Mouse (Mus musculus) left cerebral cortex, postnatal 4 days (tissue): ENCODE measurements around the gene Irf3. TPM values are rescaled to one million over a fixed set of nuclear protein-coding genes. Genes with fewer than 3 reads are reported as not detected.
A peak's percentile ranks its signal among the peaks of the same experiment; 100 is the strongest.

Source experiments
- DNase-seq: peaks from one replicate; pipeline ENCODE4 v3.0.0-alpha.2; 2022
- intact Hi-C: fragments of 180-260 bp; cut with DNase I; formaldehyde crosslinking; loops from one replicate; pipeline ENCODE4 v1.15.1; 2025
- total RNA-seq, 2 experiments: library from RNA; stranded (reverse); gene quantifications; 2 replicates each; pipeline ENCODE4 v1.2.3; 2021

Irf3 gene
- total RNA-seq, 2 experiments from 2014 or later: 34.8 to 37.9 TPM

GRCm38 (mm10) chr7:45027761-45028160 lies 30.3 kb downstream of the Irf3 start:
- intact Hi-C loops: no loop called here
- no peak for DNase-seq

- intact Hi-C loops: no loop called here
- DNase-seq: no peak
Measured at GRCm38 (mm10) chr7:45028351-45028750, 30.9 kb downstream of the Irf3 start.

GRCm38 (mm10) chr7:45029995-45030394 lies 32.5 kb downstream of the Irf3 start:
- no peak for DNase-seq
- intact Hi-C loops: no loop called here

- DNase-seq: no peak
- intact Hi-C loops: no loop called here
Measured at GRCm38 (mm10) chr7:45030857-45031256, 33.4 kb downstream of the Irf3 start.

GRCm38 (mm10) chr7:45033722-45034359 lies 36.4 kb downstream of the Irf3 start:
- DNase-seq: no peak
- intact Hi-C loops: no loop called here

GRCm38 (mm10) chr7:45035631-45036030 lies 38.2 kb downstream of the Irf3 start:
- intact Hi-C loops: no loop called here
- no peak for DNase-seq

GRCm38 (mm10) chr7:45036702-45037101 lies 39.3 kb downstream of the Irf3 start:
- DNase-seq: no peak
- intact Hi-C loops: no loop called here

- peak; percentile 56 for DNase-seq
- intact Hi-C loops: no loop called here
Measured at GRCm38 (mm10) chr7:45037720-45038361, 40.4 kb downstream of the Irf3 start.

- intact Hi-C loops: no loop called here
- no peak for DNase-seq
Measured at GRCm38 (mm10) chr7:45038411-45038810, 41.0 kb downstream of the Irf3 start.

GRCm38 (mm10) chr7:45040851-45041250 lies 43.4 kb downstream of the Irf3 start:
- intact Hi-C loops: no loop called here
- DNase-seq: no peak

- intact Hi-C loops: no loop called here
- no peak for DNase-seq
Measured at GRCm38 (mm10) chr7:45043307-45043706, 45.9 kb downstream of the Irf3 start.

GRCm38 (mm10) chr7:45045741-45046140 lies 48.3 kb downstream of the Irf3 start:
- intact Hi-C loops: no loop called here
- DNase-seq: no peak

- intact Hi-C loops: no loop called here
Measured at GRCm38 (mm10) chr7:45046853-45047350, 49.5 kb downstream of the Irf3 start.

GRCm38 (mm10) chr7:45047491-45047890 lies 50.0 kb downstream of the Irf3 start:
- intact Hi-C loops: no loop called here
- no peak for DNase-seq

More at GRCm38 (mm10) chr7:45046853-45047350, 49.5 kb downstream of the Irf3 start:
- no peak for DNase-seq

GRCm38 (mm10) chr7:45048001-45048890 lies 50.8 kb downstream of the Irf3 start:
- DNase-seq: no peak
- intact Hi-C loops: no loop called here

- DNase-seq: no peak
- intact Hi-C loops: no loop called here
Measured at GRCm38 (mm10) chr7:45048923-45049657, 51.6 kb downstream of the Irf3 start.

GRCm38 (mm10) chr7:45050945-45051600 lies 53.6 kb downstream of the Irf3 start:
- peak; percentile 88 for DNase-seq
- intact Hi-C loops: no loop called here

- intact Hi-C loops: no loop called here
- DNase-seq: no peak
Measured at GRCm38 (mm10) chr7:45051601-45051974, 54.1 kb downstream of the Irf3 start.
